Mouse (Mus musculus): ENCODE measurements around the gene Ces2g.

GRCm38 (mm10) chr8:104984126-104984525 lies 22.6 kb downstream of the Ces2g start:
- TF ChIP-seq POLR2A (IDR thresholded peaks at IDR 0.05; ENCODE audit: borderline replicate concordance, extremely low read depth, low read depth, low read length) (no peak), CTCF (IDR thresholded peaks at IDR 0.05; ENCODE audit: insufficient read depth, low read length) (no peak)

All from lung, adult 2 months (tissue).